Mouse (Mus musculus) T-helper 17 cell (primary cell): Measurements from ENCODE around the gene Phf8.
"Not testable (repeated sequence)": the region's sequence is repeated elsewhere in the genome, so short reads cannot be mapped to it uniquely, and the experiment has no call there.

ENCODE experiments used
- in situ Hi-C, 2 experiments: fragments of 300-600 bp; cut with MboI, MseI; formaldehyde crosslinking; loops; 1 replicate in 1 of 2; 2 replicates in 1 of 2; pipeline ENCODE4 v1.15.1; 2025; ENCODE audit warnings: high pct_unique_total_duplicates in 2 of 2

Phf8 gene

GRCm38 (mm10) chrX:151520458-151521322 is at the start of gene Phf8:
Gene Phf8 (plus strand): TSS chrX:151520672.
- in situ Hi-C loops, result no loop called here

- in situ Hi-C loops, result no loop called here
These were observed 32.3 kb upstream of the Phf8 start for GRCm38 (mm10) chrX:151488128-151488527.

- in situ Hi-C loops, result not testable (repeated sequence)
These were observed 27.2 kb upstream of the Phf8 start for GRCm38 (mm10) chrX:151493269-151493668.

- in situ Hi-C loops, result no loop called here
These were observed 23.9 kb upstream of the Phf8 start for GRCm38 (mm10) chrX:151496596-151496995.

- in situ Hi-C loops, result no loop called here
These were observed 11.9 kb upstream of the Phf8 start for GRCm38 (mm10) chrX:151508536-151508935.

- in situ Hi-C loops, result no loop called here
These were observed 10.6 kb upstream of the Phf8 start for GRCm38 (mm10) chrX:151509906-151510305.

GRCm38 (mm10) chrX:151513066-151513465 is 7.4 kb upstream of the Phf8 start:
- in situ Hi-C loops, result no loop called here

- in situ Hi-C loops, result no loop called here
These were observed 6.8 kb upstream of the Phf8 start for GRCm38 (mm10) chrX:151513694-151514093.

GRCm38 (mm10) chrX:151518181-151518580 is 2.3 kb upstream of the Phf8 start:
- in situ Hi-C loops, result no loop called here

GRCm38 (mm10) chrX:151520127-151520457 is 380 bp upstream of the Phf8 start:
- in situ Hi-C loops, result no loop called here

- in situ Hi-C loops, result no loop called here
These were observed 1.5 kb downstream of the Phf8 start for GRCm38 (mm10) chrX:151521786-151522522.

- in situ Hi-C loops, result no loop called here
These were observed 32.9 kb downstream of the Phf8 start for GRCm38 (mm10) chrX:151553356-151553755.

GRCm38 (mm10) chrX:151575166-151575565 is 54.7 kb downstream of the Phf8 start:
- in situ Hi-C loops, result no loop called here

- in situ Hi-C loops, result no loop called here
These were observed 122.9 kb downstream of the Phf8 start for GRCm38 (mm10) chrX:151643386-151643785.

- in situ Hi-C loops, result no loop called here
These were observed 133.3 kb downstream of the Phf8 start for GRCm38 (mm10) chrX:151653744-151654143.

GRCm38 (mm10) chrX:151674492-151675171 is 154.2 kb downstream of the Phf8 start:
- in situ Hi-C loops, result no loop called here
